Mouse (Mus musculus) stomach, postnatal 0 days (tissue): ENCODE measurements around the gene Spib. TPM values are rescaled to one million over a fixed set of nuclear protein-coding genes. Genes with fewer than 3 reads are reported as not detected.

Experiments used
- ATAC-seq: fragments of 200-750 bp; cut with Nextera tagmentation; 2 replicates; pipeline ENCODE4 v1.8.0; 2017; ENCODE audit not compliant: low FRiP score, low TSS enrichment
- DNase-seq: peaks from one replicate; pipeline ENCODE4 v3.0.0-alpha.2; 2016; ENCODE audit warnings: low spot score
- H3K27ac ChIP-seq: fragments of 300-500 bp; sonication (generic); replicated peaks from 2 replicates; pipeline ENCODE4 v1.5.1; 2014; ENCODE audit warnings: mild to moderate bottlenecking, control low read depth
- H3K27me3 ChIP-seq: fragments of 300-500 bp; sonication (generic); 2 replicates; pipeline ENCODE4 v1.6.1; 2014; ENCODE audit warnings: low read length; ENCODE audit not compliant: control insufficient read depth, insufficient read depth
- H3K36me3 ChIP-seq: fragments of 300-500 bp; sonication (generic); 2 replicates; pipeline ENCODE4 v1.6.1; 2014; ENCODE audit warnings: low read length, mixed read lengths; ENCODE audit not compliant: control insufficient read depth, insufficient read depth
- H3K4me1 ChIP-seq: fragments of 300-500 bp; sonication (generic); replicated peaks from 2 replicates; pipeline ENCODE4 v1.6.1; 2014; ENCODE audit warnings: antibody characterized with exemption; ENCODE audit not compliant: control insufficient read depth, insufficient read depth
- H3K4me2 ChIP-seq: fragments of 300-500 bp; sonication (generic); replicated peaks from 2 replicates; pipeline ENCODE4 v1.6.1; 2014; ENCODE audit warnings: low read depth, mild to moderate bottlenecking, control low read depth, moderate library complexity
- H3K4me3 ChIP-seq: fragments of 300-500 bp; sonication (generic); 2 replicates; pipeline ENCODE4 v1.5.1; 2014; ENCODE audit warnings: low read depth, low read length, control low read depth
- H3K9ac ChIP-seq: fragments of 300-500 bp; sonication (generic); 2 replicates; pipeline ENCODE4 v1.6.1; 2014; ENCODE audit warnings: mild to moderate bottlenecking, low read length, control low read depth, mixed read lengths
- H3K9me3 ChIP-seq: fragments of 300-500 bp; sonication (generic); 2 replicates; pipeline ENCODE4 v1.6.1; 2016; ENCODE audit warnings: low read length; ENCODE audit not compliant: control insufficient read depth
- CTCF ChIP-seq: IDR thresholded peaks from 2 replicates; pipeline ENCODE4 v1.5.1; 2016; ENCODE audit warnings: antibody characterized with exemption, low read depth, mild to moderate bottlenecking, moderate library complexity
- EP300 ChIP-seq: optimal IDR thresholded peaks from 2 replicates; pipeline ENCODE3; 2016; ENCODE audit warnings: antibody characterized with exemption
- WGBS: fragments of 180-500 bp; shearing (Covaris S2); extraction: QIAGEN DNeasy Blood & Tissue Kit; methylation state at CpG from one replicate; pipeline ENCODE4 v1.1.7; 2014; 5-methylcytosine and 5-hydroxymethylcytosine counted together
- polyA plus RNA-seq: library from polyadenylated mRNA; unstranded; fragments of >200 nt; fragmentation: Nextera tagmentation; extraction: Ambion mirVana; gene quantifications from 2 replicates; pipeline ENCODE4 v1.2.1, GENCODE M21; 2015

The Spib gene
- polyA plus RNA-seq, 1 experiment from 2014 or later = 0.13 TPM

DNA sequence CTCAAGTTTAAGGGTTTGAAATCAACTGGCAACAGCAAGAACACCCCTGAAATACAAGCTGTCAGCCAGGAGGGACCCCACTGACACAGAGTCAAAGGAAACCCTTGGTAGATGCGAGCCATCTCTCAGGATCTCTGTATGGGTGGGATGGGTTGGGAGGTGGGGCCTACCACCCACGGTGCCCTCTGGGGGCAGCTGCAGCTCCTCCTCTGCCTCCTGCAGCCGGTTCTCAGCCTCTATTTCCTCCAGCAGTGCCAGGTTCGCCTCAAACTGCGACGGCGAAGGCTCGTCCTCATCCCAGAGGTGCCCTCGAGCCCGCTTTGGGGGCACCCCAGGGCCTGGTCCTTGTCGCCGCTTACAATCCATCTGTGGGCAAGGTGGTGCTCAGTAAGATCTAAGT is 11.2 kb upstream of the Spib start:
- ATAC-seq (no peak), DNase-seq (no peak)
- Histone ChIP-seq H3K4me1 (no peaks in the 10 kb centered on the region; the same call in 1 of the 2 replicates), H3K36me3 (peaks cover 11% of the 10 kb centered on the region; the same call in 1 of the 2 replicates), H3K4me3 (no peak overlapping the region), H3K4me2 (no peak overlapping the region), H3K27me3 (no peaks in the 10 kb centered on the region), H3K9me3 (no peaks in the 10 kb centered on the region), H3K9ac (no peak overlapping the region), H3K27ac (no peak overlapping the region)
- 75% methylated on average over 12 of the region's 12 CpGs for WGBS
- no peak for TF ChIP-seq CTCF
- no peak for TF ChIP-seq EP300

DNA sequence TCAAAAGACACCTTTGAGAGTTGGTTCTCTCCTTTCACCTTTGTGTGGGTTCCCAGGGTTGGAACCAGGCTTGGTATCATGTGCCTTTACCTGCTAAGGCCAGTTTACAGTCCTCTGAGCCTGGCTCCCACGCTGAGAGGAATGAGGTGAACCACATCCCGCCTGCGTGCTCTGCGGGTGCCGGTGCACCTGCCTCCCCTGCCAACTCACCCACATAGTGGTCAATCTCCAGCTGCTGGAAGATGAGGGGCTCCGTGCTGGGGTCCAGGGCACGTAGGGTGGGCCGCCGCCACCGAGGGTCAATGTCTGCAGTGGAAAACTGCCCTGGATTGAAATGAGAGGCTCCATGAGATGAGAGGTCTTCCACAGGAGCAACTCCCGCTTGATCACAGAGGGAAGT is 10.7 kb upstream of the Spib start:
- WGBS = 93% methylated on average over 11 of the region's 11 CpGs
- TF ChIP-seq EP300 = no peak
- TF ChIP-seq CTCF = no peak
- Histone ChIP-seq H3K4me2 (no peak overlapping the region), H3K9me3 (no peaks in the 10 kb centered on the region), H3K9ac (no peak overlapping the region), H3K27me3 (no peaks in the 10 kb centered on the region), H3K4me3 (no peak overlapping the region), H3K4me1 (no peaks in the 10 kb centered on the region; the same call in 1 of the 2 replicates), H3K27ac (no peak overlapping the region), H3K36me3 (peaks cover 13% of the 10 kb centered on the region; the same call in 1 of the 2 replicates)
- DNase-seq (no peak), ATAC-seq (no peak)

DNA sequence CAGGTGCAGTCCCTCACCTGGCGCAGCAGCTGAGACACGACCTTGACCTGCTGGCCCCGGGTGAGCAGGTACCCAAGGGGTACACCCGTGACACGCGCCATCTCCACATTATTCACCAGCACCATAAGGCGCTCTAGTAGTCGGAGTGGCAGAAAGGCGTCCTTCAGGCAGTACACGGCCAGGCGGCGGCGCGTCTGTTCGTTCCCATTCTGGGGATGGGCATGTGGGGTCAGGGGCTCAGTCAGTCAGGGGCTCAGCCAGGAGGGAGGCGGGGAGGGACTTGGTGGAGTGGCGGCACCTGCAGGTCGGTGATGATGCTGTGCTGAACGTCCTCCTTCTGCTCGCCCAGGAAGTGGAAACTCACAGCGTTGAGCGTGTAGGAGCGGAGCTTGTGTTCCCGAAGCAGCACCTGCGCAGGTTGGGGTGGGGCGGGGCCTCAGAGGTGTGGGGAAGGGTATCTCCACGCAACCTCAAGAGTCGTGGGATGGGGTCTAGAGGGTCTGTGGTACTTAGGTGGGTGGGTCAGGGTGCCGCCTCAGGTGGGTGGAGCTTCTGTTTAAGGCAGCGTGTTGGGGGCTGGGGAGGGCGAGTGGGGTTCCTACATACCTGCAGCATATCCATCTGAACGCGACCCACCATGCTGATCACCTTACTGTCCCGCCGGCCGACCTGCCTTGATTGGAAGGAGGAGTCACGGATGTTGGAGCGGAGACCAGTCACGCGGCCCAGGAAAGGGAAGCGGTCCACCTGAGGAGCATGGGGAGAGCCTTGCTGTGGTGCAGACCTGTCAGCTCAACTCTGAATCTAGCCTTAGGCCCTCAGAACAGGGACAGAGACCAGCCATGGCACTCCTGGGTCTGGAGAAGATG is 7.1 kb upstream of the Spib start:
- no peak overlapping the region for H3K9ac ChIP-seq
- H3K9me3 ChIP-seq = no peaks in the 10 kb centered on the region
- no peak overlapping the region for H3K4me2 ChIP-seq
- TF ChIP-seq CTCF = no peak
- TF ChIP-seq EP300 = no peak
- no peaks in the 10 kb centered on the region for H3K27me3 ChIP-seq
- WGBS = 91% methylated on average over 41 of the region's 41 CpGs
- no peak for ATAC-seq
- peaks cover 13% of the 10 kb centered on the region; the same call in 1 of the 2 replicates for H3K36me3 ChIP-seq
- H3K4me3 ChIP-seq = no peak overlapping the region
- H3K4me1 ChIP-seq = no peaks in the 10 kb centered on the region
- no peak for DNase-seq
- no peak overlapping the region for H3K27ac ChIP-seq

DNA sequence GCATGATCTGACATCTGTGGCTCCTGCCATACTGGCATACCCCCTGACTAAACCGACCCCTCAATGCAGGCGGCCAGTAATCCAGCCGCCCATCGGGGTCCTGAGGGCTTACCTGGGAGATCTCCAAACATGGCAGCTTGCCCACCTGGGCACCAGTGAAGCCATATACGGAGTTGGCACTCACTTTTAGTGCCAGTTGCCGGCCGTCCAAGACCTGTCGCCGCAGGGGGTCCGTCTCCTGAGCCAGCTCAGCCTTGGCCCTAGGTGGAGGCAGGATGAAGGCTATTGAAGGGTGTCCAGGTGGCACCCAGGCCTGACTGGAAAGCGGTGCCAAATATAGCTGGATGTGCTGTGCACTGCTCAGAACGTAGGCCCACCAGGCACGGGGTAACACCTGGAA is 5.6 kb upstream of the Spib start:
- ATAC-seq (no peak), DNase-seq (no peak)
- no peaks in the 10 kb centered on the region for H3K9me3 ChIP-seq
- no peaks in the 10 kb centered on the region for H3K4me1 ChIP-seq
- no peak overlapping the region for H3K27ac ChIP-seq
- no peak overlapping the region for H3K9ac ChIP-seq
- H3K27me3 ChIP-seq = no peaks in the 10 kb centered on the region
- 87% methylated on average over 13 of the region's 13 CpGs for WGBS
- peaks cover 13% of the 10 kb centered on the region; the same call in 1 of the 2 replicates for H3K36me3 ChIP-seq
- H3K4me3 ChIP-seq = no peak overlapping the region
- H3K4me2 ChIP-seq = no peak overlapping the region
- TF ChIP-seq EP300 (no peak), CTCF (no peak)

DNA sequence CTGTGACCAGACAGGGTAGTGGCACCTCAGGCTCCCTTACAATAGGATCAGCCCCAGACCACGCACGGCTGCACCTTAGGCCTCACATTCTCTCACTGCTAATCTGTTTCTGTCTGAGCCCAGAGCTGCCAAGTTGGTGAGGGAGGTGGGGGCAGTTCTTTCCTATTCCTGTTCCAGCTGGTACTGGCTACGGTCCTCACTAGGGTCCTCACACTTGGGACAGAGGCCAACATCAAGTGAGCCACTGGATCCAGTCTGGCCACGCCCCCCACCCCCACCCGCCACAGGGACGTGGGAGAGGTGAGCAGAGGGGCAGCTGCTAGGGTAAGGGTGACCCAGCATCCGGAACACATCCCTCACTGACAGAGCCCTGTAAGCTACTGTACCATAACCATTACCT is 5.1 kb upstream of the Spib start:
- Histone ChIP-seq H3K9ac (no peak overlapping the region), H3K36me3 (peaks cover 13% of the 10 kb centered on the region; the same call in 1 of the 2 replicates), H3K4me2 (no peak overlapping the region), H3K27me3 (no peaks in the 10 kb centered on the region), H3K27ac (no peak overlapping the region), H3K4me1 (no peaks in the 10 kb centered on the region), H3K4me3 (no peak overlapping the region), H3K9me3 (no peaks in the 10 kb centered on the region)
- no peak for TF ChIP-seq CTCF
- ATAC-seq (no peak), DNase-seq (no peak)
- WGBS = 63% methylated on average over 7 of the region's 7 CpGs

DNA sequence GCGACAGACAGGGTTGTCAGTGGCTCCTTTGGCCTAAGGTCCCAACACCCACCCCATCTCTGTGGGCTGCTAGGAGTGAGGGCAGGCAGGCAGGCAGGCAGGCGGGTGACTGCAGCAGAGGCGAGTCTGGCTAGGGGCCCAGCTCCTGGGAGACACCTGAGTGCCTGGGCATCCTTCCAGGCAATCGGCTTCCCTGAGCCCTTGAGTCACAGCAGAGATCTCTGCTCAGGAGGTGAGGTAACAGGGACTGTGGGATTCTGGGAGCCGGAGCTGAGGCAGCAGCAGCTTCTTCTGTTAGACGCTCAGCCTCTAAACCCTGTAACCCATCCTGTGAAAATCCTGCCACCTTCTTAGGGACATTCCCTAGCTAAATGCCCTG is 4.7 kb upstream of the Spib start:
- Histone ChIP-seq H3K4me3 (no peak overlapping the region), H3K9me3 (no peaks in the 10 kb centered on the region), H3K9ac (no peak overlapping the region), H3K27me3 (no peaks in the 10 kb centered on the region), H3K4me2 (no peak overlapping the region), H3K4me1 (no peaks in the 10 kb centered on the region), H3K36me3 (peaks cover 13% of the 10 kb centered on the region; the same call in 1 of the 2 replicates), H3K27ac (no peak overlapping the region)
- DNase-seq = no peak
- TF ChIP-seq CTCF (no peak), EP300 (no peak)
- ATAC-seq = no peak
- 72% methylated on average over 6 of the region's 6 CpGs for WGBS
